Mouse (Mus musculus): ENCODE results near the gene Drc1. TPM values are rescaled to one million over a fixed set of nuclear protein-coding genes. Genes with fewer than 3 reads are reported as not detected.

Drc1 gene
- polyA plus RNA-seq, 2 experiments, result 0.73 to 0.98 TPM

DNA sequence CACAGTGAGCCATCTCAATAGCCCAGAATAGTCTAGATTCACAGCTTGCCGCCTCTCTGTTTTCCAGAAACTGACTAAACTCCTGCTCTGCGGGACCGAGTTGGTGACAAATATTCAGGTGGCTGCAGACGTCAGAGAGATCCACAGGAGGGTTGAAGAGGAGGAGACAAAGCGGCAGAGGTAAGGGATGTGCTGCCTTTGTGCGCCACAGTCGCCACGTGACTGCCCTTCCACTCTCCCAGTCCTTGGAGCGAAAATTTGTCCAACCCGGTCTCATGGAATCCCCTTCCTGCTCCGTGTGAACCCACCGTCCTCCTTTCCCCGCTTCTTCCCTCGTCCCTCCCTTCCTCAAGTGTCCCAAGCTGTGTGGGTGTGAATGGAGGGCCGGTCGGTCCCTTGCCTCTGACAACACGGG lies 61.4 kb downstream of the Drc1 start:
- 16% methylated on average over 17 of the region's 17 CpGs for WGBS (ENCODE audit: insufficient replicate concordance)
- no peaks in the 10 kb centered on the region for H3K9me3 ChIP-seq (ENCODE audit: control insufficient read depth, low read length)
- DNase-seq (ENCODE audit: low read depth in 3 of 3, low spot score in 3 of 3) (no peak), ATAC-seq (ENCODE audit: insufficient read depth) (no peak)
- H3K36me3 ChIP-seq (replicated peaks; ENCODE audit: control insufficient read depth, insufficient read depth, low read depth), result no peaks in the 10 kb centered on the region
- peaks cover 6% of the 10 kb centered on the region for H3K27me3 ChIP-seq (ENCODE audit: control insufficient read depth, insufficient read depth, low read length)
- H3K4me1 ChIP-seq (replicated peaks; ENCODE audit: control insufficient read depth in 2 of 2, insufficient read depth in 2 of 2, low read length in 1 of 2), result no peaks in the 10 kb centered on the region
- no peak overlapping the region for H3K4me3 ChIP-seq (ENCODE audit: insufficient read depth in 1 of 2, low read depth in 2 of 2, low read length in 2 of 2)
- peak overlapping the region; percentile 32 for H3K4me2 ChIP-seq (ENCODE audit: low read depth)
- no peak overlapping the region for H3K9ac ChIP-seq (replicated peaks)
- TF ChIP-seq CTCF (IDR thresholded peaks at IDR 0.05; ENCODE audit: low read depth) (no peak), EP300 (IDR thresholded peaks at IDR 0.05; ENCODE audit: low read depth) (no peak)
- no peak overlapping the region for H3K27ac ChIP-seq

DNA sequence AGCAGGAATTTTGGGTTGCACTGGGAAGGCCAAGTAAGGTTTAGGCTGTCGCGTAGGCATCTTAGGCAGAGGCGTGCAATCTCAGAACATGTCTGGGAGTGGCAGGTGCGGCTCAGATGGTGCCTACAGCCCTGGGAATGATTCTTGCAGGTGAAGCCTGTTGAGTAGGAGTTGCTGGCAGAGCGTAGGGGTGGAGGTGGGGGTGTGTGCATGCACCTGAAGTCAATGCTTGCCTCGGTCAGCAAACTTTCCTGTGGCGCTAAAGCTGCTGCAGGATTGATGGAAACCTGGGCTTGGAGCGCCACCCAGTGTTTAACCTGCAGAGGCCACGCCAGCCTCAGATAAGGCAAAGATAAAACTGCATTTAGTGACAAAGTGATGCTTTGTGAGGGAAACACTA lies 61.9 kb downstream of the Drc1 start:
- no peak overlapping the region for H3K4me3 ChIP-seq (ENCODE audit: insufficient read depth in 1 of 2, low read depth in 2 of 2, low read length in 2 of 2)
- no peak overlapping the region for H3K9ac ChIP-seq (replicated peaks)
- TF ChIP-seq EP300 (IDR thresholded peaks at IDR 0.05; ENCODE audit: low read depth) (no peak), CTCF (IDR thresholded peaks at IDR 0.05; ENCODE audit: low read depth) (peak; percentile 90)
- no peak overlapping the region for H3K27ac ChIP-seq
- peak; percentile 51; the same call in 1 of the 2 replicates for ATAC-seq (ENCODE audit: insufficient read depth)
- no peaks in the 10 kb centered on the region for H3K36me3 ChIP-seq (replicated peaks; ENCODE audit: control insufficient read depth, insufficient read depth, low read depth)
- H3K9me3 ChIP-seq (ENCODE audit: control insufficient read depth, low read length), result no peaks in the 10 kb centered on the region
- H3K4me1 ChIP-seq (replicated peaks; ENCODE audit: control insufficient read depth in 2 of 2, insufficient read depth in 2 of 2, low read length in 1 of 2), result no peaks in the 10 kb centered on the region
- peak; percentile 13 to 30 (median 29) for DNase-seq (ENCODE audit: low read depth in 3 of 3, low spot score in 3 of 3)
- WGBS (ENCODE audit: insufficient replicate concordance), result 7% methylated on average over 9 of the region's 9 CpGs
- peak overlapping the region; percentile 32 for H3K4me2 ChIP-seq (ENCODE audit: low read depth)
- H3K27me3 ChIP-seq (ENCODE audit: control insufficient read depth, insufficient read depth, low read length), result peaks cover 6% of the 10 kb centered on the region

DNA sequence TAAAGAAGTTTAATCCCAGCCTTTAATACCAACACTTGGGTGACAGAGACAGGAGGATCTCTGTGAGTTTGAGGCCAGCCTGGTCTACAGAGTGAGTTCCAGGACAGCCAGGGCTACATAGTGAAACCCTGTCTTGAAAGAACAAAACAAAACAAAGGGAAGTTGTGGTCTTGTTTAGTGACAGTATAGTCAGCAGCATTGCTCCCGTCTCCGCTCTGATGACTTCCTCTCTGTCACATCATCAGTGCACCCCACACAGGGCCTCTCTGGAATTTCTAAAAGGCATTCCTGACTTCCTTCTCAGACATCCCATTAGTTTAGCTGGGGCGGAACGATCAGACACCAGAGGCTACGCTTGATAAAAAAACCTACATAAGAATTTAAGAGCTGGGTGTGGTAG lies 62.7 kb downstream of the Drc1 start:
- H3K9me3 ChIP-seq (ENCODE audit: control insufficient read depth, low read length), result no peaks in the 10 kb centered on the region
- peaks cover 6% of the 10 kb centered on the region for H3K27me3 ChIP-seq (ENCODE audit: control insufficient read depth, insufficient read depth, low read length)
- ATAC-seq (ENCODE audit: insufficient read depth), result no peak
- no peak overlapping the region for H3K4me3 ChIP-seq (ENCODE audit: insufficient read depth in 1 of 2, low read depth in 2 of 2, low read length in 2 of 2)
- no peak overlapping the region for H3K9ac ChIP-seq (replicated peaks)
- 25% methylated on average over 5 of the region's 5 CpGs for WGBS (ENCODE audit: insufficient replicate concordance)
- H3K4me1 ChIP-seq (replicated peaks; ENCODE audit: control insufficient read depth in 2 of 2, insufficient read depth in 2 of 2, low read length in 1 of 2), result no peaks in the 10 kb centered on the region
- H3K27ac ChIP-seq, result no peak overlapping the region
- TF ChIP-seq EP300 (IDR thresholded peaks at IDR 0.05; ENCODE audit: low read depth) (no peak), CTCF (IDR thresholded peaks at IDR 0.05; ENCODE audit: low read depth) (no peak)
- no peaks in the 10 kb centered on the region for H3K36me3 ChIP-seq (replicated peaks; ENCODE audit: control insufficient read depth, insufficient read depth, low read depth)
- no peak overlapping the region for H3K4me2 ChIP-seq (ENCODE audit: low read depth)
- no peak for DNase-seq (ENCODE audit: low read depth in 3 of 3, low spot score in 3 of 3)

DNA sequence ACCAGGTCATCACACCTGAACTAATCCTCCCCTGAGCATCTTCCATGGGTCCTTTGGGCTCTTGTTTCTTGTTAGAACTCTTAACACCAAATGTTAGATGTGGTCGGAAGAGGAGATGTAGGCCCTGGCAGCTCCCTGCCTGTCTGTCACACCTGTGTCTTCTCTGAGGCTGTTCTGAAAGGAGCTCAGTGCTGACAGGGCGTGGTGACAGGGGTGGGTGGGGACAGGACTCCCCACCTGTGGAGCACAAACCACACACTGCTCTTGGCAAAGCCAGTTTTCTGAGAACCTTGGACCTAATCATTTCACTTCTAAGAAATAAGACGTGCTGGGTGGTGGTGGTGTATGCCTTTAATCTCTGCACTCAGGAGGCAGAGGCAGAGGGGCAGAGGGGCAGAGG lies 72.4 kb downstream of the Drc1 start:
- H3K9ac ChIP-seq (replicated peaks), result no peak overlapping the region
- DNase-seq (ENCODE audit: low read depth in 3 of 3, low spot score in 3 of 3), result no peak
- no peaks in the 10 kb centered on the region for H3K36me3 ChIP-seq (replicated peaks; ENCODE audit: control insufficient read depth, insufficient read depth, low read depth)
- H3K27me3 ChIP-seq (ENCODE audit: control insufficient read depth, insufficient read depth, low read length), result no peaks in the 10 kb centered on the region
- no peak overlapping the region for H3K4me3 ChIP-seq (ENCODE audit: insufficient read depth in 1 of 2, low read depth in 2 of 2, low read length in 2 of 2)
- no peaks in the 10 kb centered on the region for H3K9me3 ChIP-seq (ENCODE audit: control insufficient read depth, low read length)
- H3K27ac ChIP-seq, result no peak overlapping the region
- ATAC-seq (ENCODE audit: insufficient read depth), result no peak
- H3K4me1 ChIP-seq (replicated peaks; ENCODE audit: control insufficient read depth in 2 of 2, insufficient read depth in 2 of 2, low read length in 1 of 2), result no peaks in the 10 kb centered on the region
- WGBS (ENCODE audit: insufficient replicate concordance), result 41% methylated on average over 3 of the region's 3 CpGs
- TF ChIP-seq CTCF (IDR thresholded peaks at IDR 0.05; ENCODE audit: low read depth), result no peak
- no peak for TF ChIP-seq EP300 (IDR thresholded peaks at IDR 0.05; ENCODE audit: low read depth)
- no peak overlapping the region for H3K4me2 ChIP-seq (ENCODE audit: low read depth)

DNA sequence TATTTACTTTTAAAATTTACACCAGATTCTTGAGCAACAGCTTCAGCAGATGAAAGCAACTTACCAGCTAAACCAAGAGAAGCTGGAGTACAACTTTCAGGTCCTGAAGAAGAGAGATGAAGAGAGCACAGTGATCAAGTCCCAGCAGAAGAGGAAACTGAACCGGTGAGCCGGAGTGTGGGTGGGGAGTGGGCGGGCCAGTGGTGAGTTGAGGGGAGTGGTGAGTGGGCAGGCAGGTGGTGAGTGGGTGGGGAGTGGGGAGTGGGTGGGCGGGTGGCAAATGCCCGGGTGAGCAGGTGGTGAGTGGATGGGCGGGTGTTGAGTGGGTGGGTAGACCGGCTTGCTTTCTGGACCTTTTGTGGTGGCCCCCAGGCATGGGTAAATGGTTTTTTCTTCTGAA lies 73.9 kb downstream of the Drc1 start:
- no peaks in the 10 kb centered on the region for H3K4me1 ChIP-seq (replicated peaks; ENCODE audit: control insufficient read depth in 2 of 2, insufficient read depth in 2 of 2, low read length in 1 of 2)
- no peaks in the 10 kb centered on the region for H3K9me3 ChIP-seq (ENCODE audit: control insufficient read depth, low read length)
- H3K27me3 ChIP-seq (ENCODE audit: control insufficient read depth, insufficient read depth, low read length), result no peaks in the 10 kb centered on the region
- DNase-seq (ENCODE audit: low read depth in 3 of 3, low spot score in 3 of 3), result no peak
- no peak for TF ChIP-seq CTCF (IDR thresholded peaks at IDR 0.05; ENCODE audit: low read depth)
- no peak for TF ChIP-seq EP300 (IDR thresholded peaks at IDR 0.05; ENCODE audit: low read depth)
- 55% methylated on average over 7 of the region's 7 CpGs for WGBS (ENCODE audit: insufficient replicate concordance)
- H3K27ac ChIP-seq, result no peak overlapping the region
- no peak overlapping the region for H3K4me2 ChIP-seq (ENCODE audit: low read depth)
- H3K9ac ChIP-seq (replicated peaks), result no peak overlapping the region
- no peaks in the 10 kb centered on the region for H3K36me3 ChIP-seq (replicated peaks; ENCODE audit: control insufficient read depth, insufficient read depth, low read depth)
- no peak overlapping the region for H3K4me3 ChIP-seq (ENCODE audit: insufficient read depth in 1 of 2, low read depth in 2 of 2, low read length in 2 of 2)
- no peak for ATAC-seq (ENCODE audit: insufficient read depth)

Data from liver, embryonic 14.5 days (tissue).